Mouse (Mus musculus) testis, adult 2 months (tissue): ENCODE measurements around the gene Sema3d.

Experiments used
- CTCF ChIP-seq: fragments of 200-500 bp; IDR thresholded peaks from 2 replicates; pipeline ENCODE4 v1.5.1; 2012; ENCODE audit warnings: low read depth, mild to moderate bottlenecking, inconsistent platforms, low read length, moderate library complexity; ENCODE audit not compliant: control insufficient read depth, insufficient read depth, insufficient replicate concordance
- POLR2A ChIP-seq: fragments of 200-500 bp; IDR thresholded peaks from 2 replicates; pipeline ENCODE4 v1.6.1; 2012; ENCODE audit warnings: low read depth, mild to moderate bottlenecking, inconsistent platforms, low read length, moderate library complexity; ENCODE audit not compliant: control insufficient read depth

GRCm38 (mm10) chr5:12637763-12638468 lies 254.7 kb downstream of the Sema3d start:
- TF ChIP-seq CTCF (no peak), POLR2A (no peak)
